Mouse (Mus musculus) CH12.LX (cell line): ENCODE data around the gene Uba3. TPM values are rescaled to one million over a fixed set of nuclear protein-coding genes. Genes with fewer than 3 reads are reported as not detected.

Source experiments
- DNase-seq: peaks from one replicate; pipeline ENCODE4 v3.0.0-alpha.2; 2013; ENCODE audit errors: extremely low read depth
- H3K27ac ChIP-seq: 2 replicates; pipeline ENCODE4 v1.5.1; 2012; ENCODE audit warnings: low read depth, mild to moderate bottlenecking, control low read depth, moderate library complexity; ENCODE audit not compliant: insufficient read depth
- H3K27me3 ChIP-seq: replicated peaks from 2 replicates; pipeline ENCODE3; 2012; ENCODE audit warnings: inconsistent platforms
- H3K36me3 ChIP-seq, 2 experiments: replicated peaks in 1 of 2; 2 replicates each; pipeline versions ENCODE3 to v1.6.1; 2012; ENCODE audit warnings: inconsistent platforms in 1 of 2, low read length in 1 of 2, mild to moderate bottlenecking in 1 of 2, mixed read lengths in 1 of 2, moderate library complexity in 1 of 2; ENCODE audit not compliant: control insufficient read depth in 1 of 2, insufficient read depth in 1 of 2
- H3K4me1 ChIP-seq, 2 experiments: 2 replicates each; pipeline ENCODE4 v1.6.1; 2012; ENCODE audit warnings: inconsistent platforms in 1 of 2, moderate library complexity in 1 of 2; ENCODE audit not compliant: insufficient read depth in 2 of 2, control insufficient read depth in 1 of 2
- H3K4me2 ChIP-seq: 2 replicates; pipeline ENCODE4 v1.6.1; 2012; ENCODE audit warnings: low read depth, mild to moderate bottlenecking, control low read depth; ENCODE audit not compliant: poor library complexity, insufficient read depth, severe bottlenecking
- H3K4me3 ChIP-seq, 3 experiments: fragments of 150-350 bp in 1 of 3; sonication (generic) in 1 of 3; replicated peaks in 1 of 3; 2 replicates each; pipeline versions ENCODE3 to v1.5.1; 2011 to 2012; ENCODE audit warnings: low read depth in 2 of 3, low read length in 2 of 3, mild to moderate bottlenecking in 2 of 3, moderate library complexity in 2 of 3, control low read depth in 1 of 3, improper control_type of control experiment in 1 of 3, inconsistent platforms in 1 of 3, mixed read lengths in 1 of 3; ENCODE audit not compliant: poor library complexity in 1 of 3
- H3K79me2 ChIP-seq: replicated peaks from 2 replicates; pipeline ENCODE4 v1.6.1; 2012; ENCODE audit warnings: mild to moderate bottlenecking, moderate library complexity; ENCODE audit not compliant: control insufficient read depth, poor library complexity, insufficient read depth, severe bottlenecking; ENCODE audit errors: extremely low read depth
- H3K9ac ChIP-seq: 2 replicates; pipeline ENCODE4 v1.6.1; 2012; ENCODE audit warnings: low read depth, mild to moderate bottlenecking, control low read depth, moderate library complexity; ENCODE audit not compliant: insufficient read depth
- H3K9me3 ChIP-seq: replicated peaks from 2 replicates; pipeline ENCODE3; 2012; ENCODE audit warnings: low read length, inconsistent platforms, mixed read lengths
- CHD2 ChIP-seq: IDR thresholded peaks from 2 replicates; pipeline ENCODE4 v1.6.1; 2011; ENCODE audit warnings: low read length, improper control_type of control experiment
- CTCF ChIP-seq, 2 experiments: IDR thresholded peaks in 1 of 2; conservative IDR thresholded peaks in 1 of 2; 2 replicates each; pipeline ENCODE4 v1.5.1; 2011 to 2012; ENCODE audit warnings: low read depth in 2 of 2, low read length in 2 of 2, improper control_type of control experiment in 1 of 2, inconsistent platforms in 1 of 2, mild to moderate bottlenecking in 1 of 2, moderate library complexity in 1 of 2
- E2F4 ChIP-seq: IDR thresholded peaks from 2 replicates; pipeline ENCODE4 v1.6.1; 2011; ENCODE audit warnings: low read depth, low read length, improper control_type of control experiment; ENCODE audit not compliant: insufficient replicate concordance
- ELF1 ChIP-seq: IDR thresholded peaks from 2 replicates; pipeline ENCODE4 v1.6.1; 2014; ENCODE audit warnings: low read depth, mild to moderate bottlenecking, inconsistent platforms, low read length, improper control_type of control experiment
- EP300 ChIP-seq: IDR thresholded peaks from 2 replicates; pipeline ENCODE4 v1.6.1; 2011; ENCODE audit warnings: low read length, improper control_type of control experiment
- GABPA ChIP-seq: IDR thresholded peaks from 2 replicates; pipeline ENCODE4 v1.6.1; 2012; ENCODE audit warnings: low read depth, low read length, improper control_type of control experiment, inconsistent platforms; ENCODE audit not compliant: insufficient replicate concordance
- HCFC1 ChIP-seq: IDR thresholded peaks from 2 replicates; pipeline ENCODE4 v1.6.1; 2012; ENCODE audit warnings: low read depth, mild to moderate bottlenecking, inconsistent platforms, low read length, improper control_type of control experiment
- IRF4 ChIP-seq: IDR thresholded peaks from 2 replicates; pipeline ENCODE4 v1.6.1; 2014; ENCODE audit warnings: low read depth, mild to moderate bottlenecking, inconsistent platforms, low read length, improper control_type of control experiment
- JUN ChIP-seq: IDR thresholded peaks from 2 replicates; pipeline ENCODE4 v1.6.1; 2011; ENCODE audit warnings: low read depth, mild to moderate bottlenecking, low read length, improper control_type of control experiment, moderate library complexity; ENCODE audit not compliant: insufficient read depth
- JUND ChIP-seq: conservative IDR thresholded peaks from 2 replicates; pipeline ENCODE4 v1.6.1; 2011; ENCODE audit warnings: low read depth, low read length, improper control_type of control experiment
- KAT2A ChIP-seq: IDR thresholded peaks from 2 replicates; pipeline ENCODE4 v1.6.1; 2012; ENCODE audit warnings: low read length, improper control_type of control experiment, inconsistent platforms; ENCODE audit not compliant: insufficient replicate concordance
- MAFK ChIP-seq: IDR thresholded peaks from 2 replicates; pipeline ENCODE4 v1.6.1; 2011; ENCODE audit warnings: low read length, improper control_type of control experiment; ENCODE audit not compliant: insufficient replicate concordance
- MAZ ChIP-seq: IDR thresholded peaks from 2 replicates; pipeline ENCODE4 v1.6.1; 2012; ENCODE audit warnings: low read depth, mild to moderate bottlenecking, inconsistent platforms, low read length, improper control_type of control experiment, moderate library complexity
- MEF2A ChIP-seq: IDR thresholded peaks from 2 replicates; pipeline ENCODE4 v1.6.1; 2014; ENCODE audit warnings: low read depth, mild to moderate bottlenecking, inconsistent platforms, low read length, improper control_type of control experiment, borderline replicate concordance
- MXI1 ChIP-seq: IDR thresholded peaks from 2 replicates; pipeline ENCODE4 v1.6.1; 2011; ENCODE audit warnings: mild to moderate bottlenecking, low read depth, low read length, improper control_type of control experiment
- MYC ChIP-seq: IDR thresholded peaks from 2 replicates; pipeline ENCODE4 v1.6.1; 2011; ENCODE audit warnings: low read depth, mild to moderate bottlenecking, improper control_type of control experiment, low read length
- NELFE ChIP-seq: IDR thresholded peaks from 2 replicates; pipeline ENCODE4 v1.6.1; 2011; ENCODE audit warnings: low read depth, low read length, improper control_type of control experiment
- NRF1 ChIP-seq: IDR thresholded peaks from 2 replicates; pipeline ENCODE4 v1.6.1; 2014; ENCODE audit warnings: low read depth, mild to moderate bottlenecking, inconsistent platforms, low read length, improper control_type of control experiment, moderate library complexity
- RAD21 ChIP-seq: IDR thresholded peaks from 2 replicates; pipeline ENCODE4 v1.6.1; 2011; ENCODE audit warnings: low read depth, mild to moderate bottlenecking, low read length, improper control_type of control experiment, moderate library complexity
- SIN3A ChIP-seq: IDR thresholded peaks from 2 replicates; pipeline ENCODE4 v1.6.1; 2012; ENCODE audit warnings: low read length, improper control_type of control experiment, inconsistent platforms
- SMC3 ChIP-seq: IDR thresholded peaks from 2 replicates; pipeline ENCODE4 v1.6.1; 2011; ENCODE audit warnings: low read depth, low read length, improper control_type of control experiment
- TBP ChIP-seq: conservative IDR thresholded peaks from 2 replicates; pipeline ENCODE4 v1.6.1; 2011; ENCODE audit warnings: low read depth, low read length, improper control_type of control experiment
- UBTF ChIP-seq: IDR thresholded peaks from 2 replicates; pipeline ENCODE4 v1.6.1; 2012; ENCODE audit warnings: low read depth, mild to moderate bottlenecking, inconsistent platforms, low read length, improper control_type of control experiment, moderate library complexity
- USF2 ChIP-seq: conservative IDR thresholded peaks from 2 replicates; pipeline ENCODE4 v1.6.1; 2011; ENCODE audit warnings: low read depth, low read length, improper control_type of control experiment
- ZC3H11A ChIP-seq: IDR thresholded peaks from 2 replicates; pipeline ENCODE4 v1.6.1; 2012; ENCODE audit warnings: low read depth, mild to moderate bottlenecking, inconsistent platforms, low read length, improper control_type of control experiment
- ZKSCAN1 ChIP-seq: IDR thresholded peaks from 2 replicates; pipeline ENCODE4 v1.6.1; 2012; ENCODE audit warnings: low read depth, inconsistent platforms, low read length, improper control_type of control experiment, borderline replicate concordance
- ZMIZ1 ChIP-seq: IDR thresholded peaks from 2 replicates; pipeline ENCODE4 v1.6.1; 2012; ENCODE audit warnings: low read depth, mild to moderate bottlenecking, inconsistent platforms, low read length, improper control_type of control experiment
- ZNF384 ChIP-seq: IDR thresholded peaks from 2 replicates; pipeline ENCODE4 v1.6.1; 2012; ENCODE audit warnings: low read depth, low read length, improper control_type of control experiment, inconsistent platforms
- dilution Hi-C: fragments of 300-500 bp; cut with MboI; formaldehyde crosslinking; loops from 2 replicates; pipeline ENCODE4 v1.14.3; 2020; ENCODE audit warnings: low sequenced_read_pairs; ENCODE audit not compliant: extremely low pct_unique_long_range_greater_than_20kb, extremely low pct_ligation_motif_present
- in situ Hi-C: fragments of 300-500 bp; cut with MboI; formaldehyde crosslinking; loops from 3 replicates; pipeline ENCODE4 v1.14.3; 2019; ENCODE audit warnings: low sequenced_read_pairs, low pct_ligation_motif_present, low pct_unique_long_range_greater_than_20kb, mixed read lengths
- polyA plus RNA-seq: library from polyadenylated mRNA; unstranded; fragments of >175 nt; gene quantifications from 2 replicates; pipeline ENCODE4 v1.2.1, GENCODE M21; 2012; ENCODE audit warnings: low read depth; ENCODE audit not compliant: insufficient read length
- total RNA-seq, 2 experiments: library from RNA; depleted of rRNA; stranded (reverse); fragments of 300-350 nt in 1 of 2; fragments of >200 nt in 1 of 2; gene quantifications; 2 replicates each; pipeline ENCODE4 v1.2.3; 2012 to 2014

Uba3 gene
- total and polyA plus RNA-seq, 3 experiments: 52.7 to 106 (median 55.6) TPM

DNA sequence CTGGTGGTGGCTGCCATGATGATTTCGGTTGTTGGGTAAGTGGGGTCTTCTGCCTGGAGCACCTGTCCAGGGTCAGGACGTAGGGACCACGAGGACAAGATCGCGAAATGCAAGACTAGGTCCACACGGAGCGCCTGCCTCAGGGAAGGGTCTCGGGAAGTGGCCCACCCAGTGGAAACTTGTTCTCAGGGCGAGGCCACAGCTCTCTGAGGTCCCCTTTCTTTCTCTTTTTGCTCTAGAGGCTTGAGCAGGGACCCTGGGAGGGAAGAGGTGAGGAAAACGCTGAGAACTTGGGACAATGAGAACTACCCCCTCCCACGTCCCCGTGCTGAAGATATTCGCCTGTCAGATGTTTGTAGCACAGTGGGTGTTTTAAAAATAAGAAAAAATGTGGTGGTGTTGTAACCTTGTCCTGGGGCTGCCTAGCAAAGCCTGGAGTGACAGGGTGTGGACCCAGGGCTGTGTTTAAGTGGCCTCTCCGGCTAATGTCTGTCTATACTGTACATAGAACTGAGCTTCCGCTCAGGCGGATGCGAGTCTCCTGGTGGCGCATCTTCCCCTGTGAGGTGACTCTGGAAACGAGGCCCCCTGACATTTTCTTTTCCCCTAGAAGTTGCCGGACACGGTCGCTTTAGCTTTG is 5.6 kb upstream of the Uba3 start:
- dilution Hi-C loops (no loop called here), in situ Hi-C loops (loop anchor here (25.0 kb wide), 1 partner anchor 626 kb away; no protein-coding TSS in a partner anchor)
- peaks cover 11 to 28% of the 10 kb centered on the region in 2 experiments for H3K36me3 ChIP-seq
- peak overlapping the region; percentile 52 for H3K27ac ChIP-seq
- H3K4me3 ChIP-seq: peak overlapping the region; percentile 88 to 97 (median 91)
- H3K9me3 ChIP-seq: peaks cover 8% of the 10 kb centered on the region
- DNase-seq: peak; percentile 62
- peaks cover 30% of the 10 kb centered on the region for H3K79me2 ChIP-seq
- H3K27me3 ChIP-seq: no peaks in the 10 kb centered on the region
- H3K9ac ChIP-seq: peak overlapping the region; percentile 89
- 0 out of 2 replicates have a peak, but pooled peaks have one; percentile 29 for TF ChIP-seq MAZ
- 0 out of 2 replicates have a peak, but pooled peaks have one; percentile 4 for TF ChIP-seq NRF1
- peak; percentile 24; the same call in 1 of the 2 replicates for TF ChIP-seq NELFE
- TF ChIP-seq SIN3A: peak; percentile 48; the same call in 1 of the 2 replicates
- no peak for TF ChIP-seq JUN
- 0 out of 2 replicates have a peak, but pooled peaks have one; percentile 22 for TF ChIP-seq MXI1
- peaks cover 9 to 73% of the 10 kb centered on the region in 2 experiments for H3K4me1 ChIP-seq
- H3K4me2 ChIP-seq: peak overlapping the region; percentile 14; the same call in 1 of the 2 replicates

DNA sequence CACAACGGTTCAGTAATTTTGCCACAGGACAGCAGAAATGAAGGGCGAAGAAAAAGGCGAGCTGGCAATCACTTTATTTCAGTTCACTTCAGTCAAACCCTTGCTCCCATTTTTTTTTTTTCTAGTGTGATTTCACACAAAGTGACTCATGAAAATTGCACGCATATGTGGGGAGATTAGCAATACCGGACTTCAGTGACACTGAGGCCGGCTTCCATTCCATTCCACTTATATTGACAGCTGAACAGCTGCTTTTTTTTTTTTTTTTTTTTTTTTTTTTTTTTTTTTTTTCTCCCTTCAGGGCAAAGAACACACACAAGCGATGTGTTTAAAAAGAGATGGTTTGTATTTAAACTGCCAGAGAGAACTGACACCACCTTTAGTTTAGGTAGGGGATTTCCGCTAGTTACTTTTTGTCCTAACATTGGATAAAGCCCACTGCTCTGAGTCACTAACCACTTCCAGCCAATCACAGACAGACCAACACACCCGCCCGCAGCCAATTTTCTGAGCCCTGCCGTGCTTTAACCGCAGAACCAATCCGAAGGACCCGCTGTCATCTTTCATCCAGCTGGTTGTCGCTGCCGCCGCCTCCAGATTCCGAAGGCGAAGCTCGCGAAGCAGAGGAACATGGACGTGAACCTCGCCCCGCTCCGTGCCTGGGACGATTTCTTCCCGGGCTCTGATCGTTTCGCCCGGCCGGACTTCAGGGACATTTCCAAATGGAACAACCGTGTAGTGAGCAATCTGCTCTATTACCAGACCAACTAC is 4.9 kb upstream of the Uba3 start, which contains the start of gene Arl6ip5:
Gene Arl6ip5 (plus strand): TSS at position 499 of the 771 bp plus-strand sequence.
- peaks cover 9 to 70% of the 10 kb centered on the region in 2 experiments; a peak in 3 of 4 replicates for H3K4me1 ChIP-seq
- H3K79me2 ChIP-seq: peaks cover 29% of the 10 kb centered on the region
- H3K36me3 ChIP-seq: peaks cover 9 to 21% of the 10 kb centered on the region in 2 experiments
- DNase-seq: peak; percentile 96
- peaks cover 8% of the 10 kb centered on the region for H3K9me3 ChIP-seq
- H3K27ac ChIP-seq: peak within 1 kb of the TSS; percentile 86
- peak within 1 kb of the TSS; percentile 89 for H3K9ac ChIP-seq
- in situ Hi-C loops (loop anchor here (25.0 kb wide), 1 partner anchor 627 kb away; no protein-coding TSS in a partner anchor), dilution Hi-C loops (no loop called here)
- peak within 1 kb of the TSS; percentile 88 to 97 (median 91) for H3K4me3 ChIP-seq
- H3K4me2 ChIP-seq: peak within 1 kb of the TSS; percentile 83
- H3K27me3 ChIP-seq: no peaks in the 10 kb centered on the region
- no peak for TF ChIP-seq RAD21
- peak; percentile 97 for TF ChIP-seq ZNF384
- TF ChIP-seq NRF1: no peak
- TF ChIP-seq IRF4: peak; percentile 66; the same call in 1 of the 2 replicates
- TF ChIP-seq CTCF (conservative IDR thresholded peaks at IDR 0.05 in 1 of 2, IDR thresholded peaks at IDR 0.05 in 1 of 2; ENCODE audit: low read depth in 2 of 2, low read length in 2 of 2): no peak
- no peak for TF ChIP-seq E2F4
- no peak; the same call in 1 of the 2 replicates for TF ChIP-seq SMC3
- peak; percentile 74 for TF ChIP-seq MEF2A
- TF ChIP-seq GABPA: no peak
- no peak for TF ChIP-seq ZC3H11A
- TF ChIP-seq UBTF: no peak
- no peak for TF ChIP-seq ZMIZ1
- TF ChIP-seq EP300: no peak
- TF ChIP-seq JUND: peak; percentile 61; the same call in 1 of the 2 replicates
- TF ChIP-seq CHD2: no peak
- peak; percentile 79; the same call in 1 of the 2 replicates for TF ChIP-seq TBP
- 0 out of 2 replicates have a peak, but pooled peaks have one; percentile 25 for TF ChIP-seq MYC
- TF ChIP-seq ELF1: peak; percentile 47; the same call in 1 of the 2 replicates
- TF ChIP-seq KAT2A: no peak
- TF ChIP-seq USF2: no peak
- TF ChIP-seq HCFC1: peak; percentile 71
- 0 out of 2 replicates have a peak, but pooled peaks have one; percentile 26 for TF ChIP-seq NELFE
- TF ChIP-seq MAFK: no peak
- TF ChIP-seq ZKSCAN1: no peak
- TF ChIP-seq SIN3A: peak; percentile 96
